Mouse (Mus musculus) kidney, adult 2 months (tissue): ENCODE results near the gene Naa40.

Experiments used
- CTCF ChIP-seq: fragments of 200-500 bp; conservative IDR thresholded peaks from 2 replicates; pipeline ENCODE4 v1.5.1; 2011; ENCODE audit warnings: low read depth, mild to moderate bottlenecking, control low read depth, low read length, moderate library complexity, mixed read lengths; ENCODE audit not compliant: insufficient read depth, insufficient read length
- POLR2A ChIP-seq: fragments of 200-500 bp; IDR thresholded peaks from one replicate; pipeline ENCODE4 v1.6.1; 2011; ENCODE audit warnings: low read depth, low read length, control low read depth

GRCm38 (mm10) chr19:7286563-7287315, 45.8 kb upstream of the Naa40 start:
- no peak for TF ChIP-seq CTCF
- TF ChIP-seq POLR2A, result no peak
